Comparison of ENCODE assay signal across 23 mouse cellular contexts in the genomic region with DNA sequence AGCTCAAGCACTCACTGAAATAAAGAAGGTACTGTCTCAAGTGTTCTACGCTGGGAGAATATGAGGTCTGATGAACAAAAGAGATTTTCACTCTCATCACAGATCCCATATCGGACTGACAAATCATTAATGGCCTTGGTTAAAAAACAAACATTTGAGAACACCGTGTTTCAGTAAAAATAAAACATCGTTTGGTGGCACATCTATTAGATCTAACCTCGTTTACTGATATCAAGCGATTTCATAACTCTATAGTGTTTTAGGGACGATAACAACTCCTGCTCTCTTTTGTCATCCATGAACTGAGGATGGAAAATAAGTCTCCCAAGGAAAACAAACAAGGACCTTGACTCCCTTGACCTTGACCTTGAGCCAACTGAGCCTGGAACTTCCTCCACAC. TPM values are rescaled to one million over a fixed set of nuclear protein-coding genes. Genes with fewer than 3 reads are reported as not detected.
A peak's percentile ranks its signal among the peaks of the same experiment; 100 is the strongest.
DNase-seq lines count a peak whose midpoint lies in the region; ATAC-seq and TF ChIP-seq lines count a peak whose summit lies in the region.
"Had no signal": no experiment of that assay in that cellular context is flagged by ENCODE, and none has a peak within 500 bp of the region (broad histone marks: within the 10 kb centered on the region; RNA-seq: fewer than 3 reads in every experiment).

No protein-coding gene starts in this region.

- no peak overlapping the region; the same call in 1 of the 2 replicates for H3K27ac ChIP-seq in liver, adult 2 months (replicated peaks; ENCODE audit: insufficient read depth, low read depth, low read length)
- no peak overlapping the region for H3K27ac ChIP-seq in liver, embryonic 11.5 days (ENCODE audit: low read depth, low read length)
- no peak overlapping the region for H3K27ac ChIP-seq in hindbrain, embryonic 11.5 days (ENCODE audit: low read depth, low read length)

- H3K9me3 ChIP-seq in liver, embryonic 11.5 days (ENCODE audit: control insufficient read depth, low read length): no peaks in the 10 kb centered on the region
- no peaks in the 10 kb centered on the region for H3K9me3 ChIP-seq in hindbrain, embryonic 11.5 days (ENCODE audit: control insufficient read depth, low read length)
- H3K9me3 ChIP-seq: G1E had no signal

- ATAC-seq in liver, embryonic 11.5 days (replicated peaks; ENCODE audit: low FRiP score): no peak
- ATAC-seq in hindbrain, embryonic 11.5 days (ENCODE audit: low FRiP score): no peak
- ATAC-seq: activated CD4-positive, CD25-positive, alpha-beta regulatory T cell, adult 4 months; CD4-positive, CD25-positive, alpha-beta regulatory T cell, adult 4 months; Patski had no signal

- H3K79me2 ChIP-seq in liver, adult 2 months (ENCODE audit: control insufficient read depth, insufficient read depth, low read length): no peaks in the 10 kb centered on the region

- no peak overlapping the region for H3K4me3 ChIP-seq in liver, adult 2 months (ENCODE audit: insufficient read depth, low read depth, low read length)
- H3K4me3 ChIP-seq in liver, embryonic 11.5 days (ENCODE audit: low read depth, low read length): no peak overlapping the region
- no peak overlapping the region for H3K4me3 ChIP-seq in hindbrain, embryonic 11.5 days (ENCODE audit: low read depth, low read length)

- TF ChIP-seq CTCF in liver, adult 2 months (IDR thresholded peaks at IDR 0.05; ENCODE audit: low read depth, low read length): no peak

- no peak overlapping the region for H3K9ac ChIP-seq in liver, adult 2 months (ENCODE audit: low read depth, low read length)
- no peak overlapping the region for H3K9ac ChIP-seq in liver, embryonic 11.5 days (ENCODE audit: low read depth, low read length)
- no peak overlapping the region for H3K9ac ChIP-seq in hindbrain, embryonic 11.5 days (ENCODE audit: low read depth, low read length)

- peaks cover 6% of the 10 kb centered on the region; the same call in 1 of the 2 replicates for H3K4me1 ChIP-seq in liver, adult 2 months (ENCODE audit: control insufficient read depth, insufficient read depth, low read length)
- H3K4me1 ChIP-seq in liver, embryonic 11.5 days (replicated peaks; ENCODE audit: control insufficient read depth, insufficient read depth, low read length): no peaks in the 10 kb centered on the region
- H3K4me1 ChIP-seq in hindbrain, embryonic 11.5 days (replicated peaks; ENCODE audit: control insufficient read depth, insufficient read depth, low read length): no peaks in the 10 kb centered on the region

- H3K27me3 ChIP-seq in liver, adult 2 months (ENCODE audit: control insufficient read depth, insufficient read depth, low read length): no peaks in the 10 kb centered on the region
- H3K27me3 ChIP-seq in liver, embryonic 11.5 days (replicated peaks; ENCODE audit: control insufficient read depth, insufficient read depth, low read length): no peaks in the 10 kb centered on the region
- no peaks in the 10 kb centered on the region for H3K27me3 ChIP-seq in hindbrain, embryonic 11.5 days (ENCODE audit: control insufficient read depth, insufficient read depth, low read length)
- H3K27me3 ChIP-seq: CH12.LX, Patski had no signal

- DNase-seq in liver, adult 2 months (ENCODE audit: extremely low read depth, low read depth, low spot score): peak; percentile 84
- DNase-seq in liver, embryonic 11.5 days (ENCODE audit: low spot score): no peak
- peak; percentile 38 for DNase-seq in ES-CJ7 (ENCODE audit: low read depth, low spot score)
- DNase-seq in ZHBTc4 (ENCODE audit: low read depth, low spot score): peak; percentile 38
- DNase-seq in hindbrain, embryonic 11.5 days (ENCODE audit: low spot score): no peak
- DNase-seq in right cerebral cortex, postnatal 25 days: no peak
- DNase-seq: adrenal gland, adult 2 months; adrenal gland, adult 8-10 months; adrenal gland, postnatal 10 days; adrenal gland, postnatal 14 days; adrenal gland, postnatal 25 days; adrenal gland, postnatal 36 days; B cell, adult 2 months; cerebellum, adult 11 months; cerebellum, adult 11-12 months; cerebellum, adult 18-20 months; cerebellum, adult 2 months; cerebellum, adult 8-10 months had no signal

- TF ChIP-seq POLR2A in liver, adult 2 months (IDR thresholded peaks at IDR 0.05; ENCODE audit: extremely low read depth, insufficient read depth, low read length): no peak

- no peaks in the 10 kb centered on the region for H3K36me3 ChIP-seq in liver, adult 2 months (ENCODE audit: control insufficient read depth, insufficient read depth, low read length)
- no peaks in the 10 kb centered on the region for H3K36me3 ChIP-seq in liver, embryonic 11.5 days (ENCODE audit: control insufficient read depth, insufficient read depth, low read length)
- H3K36me3 ChIP-seq in hindbrain, embryonic 11.5 days (ENCODE audit: control insufficient read depth, insufficient read depth, low read length): no peaks in the 10 kb centered on the region
- H3K36me3 ChIP-seq: G1E had no signal

- 27% methylated on average over 7 of the region's 7 CpGs for WGBS in liver, adult 2 months
- WGBS in liver, embryonic 11.5 days: 81% methylated on average over 7 of the region's 7 CpGs
- WGBS in hindbrain, embryonic 11.5 days: 88% methylated on average over 7 of the region's 7 CpGs

- H3K4me2 ChIP-seq in liver, embryonic 11.5 days: no peak overlapping the region
- H3K4me2 ChIP-seq in hindbrain, embryonic 11.5 days (replicated peaks; ENCODE audit: low read depth, low read length): no peak overlapping the region

RNA-seq across cellular contexts. Expression of a gene that starts 41.5 kb away (rescaled TPM):
- total RNA-seq in liver, adult 2 months (2014; rRNA removed): 515 and 885 TPM in 2 replicates
- 277 and 442 TPM in 2 replicates for polyA plus RNA-seq in liver, adult 2 months (2012; rRNA removed)
- 0.55 and 1.3 TPM in 2 replicates for polyA plus RNA-seq in liver, embryonic 11.5 days (2014; fragmentation: Nextera tagmentation; extraction: Ambion mirVana)
- polyA plus RNA-seq in hindbrain, embryonic 11.5 days (2014; fragmentation: Nextera tagmentation; extraction: Ambion mirVana): 0.74 and 1.4 TPM in 2 replicates
- polyA plus RNA-seq: CD4-positive, CD25-positive, alpha-beta regulatory T cell, adult 4 months; G1E had no signal

Comparison
In these comparisons a context has a peak if more than half of its experiments do, and no peak if none do; other contexts are left out.
1. DNase-seq: peak in liver, adult 2 months (single experiment), ES-CJ7 (single experiment) and ZHBTc4 (single experiment); none in liver, embryonic 11.5 days (single experiment), hindbrain, embryonic 11.5 days (single experiment) and right cerebral cortex, postnatal 25 days (single experiment).
2. RNA of a gene that starts 41.5 kb away (polyA plus RNA-seq): 277 to 442 TPM in liver, adult 2 months; 0.74 to 1.4 TPM in hindbrain, embryonic 11.5 days and 0.55 to 1.3 TPM in liver, embryonic 11.5 days; every median in the first group is over 100 times any median in the second.